Mouse (Mus musculus): ENCODE measurements around the gene Olfr1331.
"Not testable (repeated sequence)": the region's sequence is repeated elsewhere in the genome, so short reads cannot be mapped to it uniquely, and the experiment has no call there.

The Olfr1331 gene

DNA sequence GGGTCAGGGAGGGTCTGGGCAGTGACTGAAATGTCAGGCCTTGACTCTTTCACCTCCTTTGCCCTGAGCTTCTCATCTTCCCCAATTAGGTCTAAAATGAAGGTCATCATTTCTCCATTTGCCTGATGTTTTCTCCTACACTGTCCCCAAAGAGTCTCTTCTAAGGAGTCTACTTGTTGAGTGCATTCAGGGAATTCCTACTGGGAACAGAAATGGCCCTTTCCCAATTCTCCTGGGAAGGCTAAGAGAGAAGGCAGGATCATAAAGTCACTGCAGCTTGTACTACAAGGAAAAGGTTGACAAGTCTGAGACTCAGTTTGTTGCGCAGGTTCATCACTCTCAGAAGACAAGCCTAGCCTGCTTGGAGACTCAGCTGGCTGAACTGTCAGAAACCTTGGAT is at the start of gene Olfr1331:
Olfr1331 (plus strand) TSS at position 301 of the 400 bp plus-strand sequence.
- DNase-seq, result no peak

DNA sequence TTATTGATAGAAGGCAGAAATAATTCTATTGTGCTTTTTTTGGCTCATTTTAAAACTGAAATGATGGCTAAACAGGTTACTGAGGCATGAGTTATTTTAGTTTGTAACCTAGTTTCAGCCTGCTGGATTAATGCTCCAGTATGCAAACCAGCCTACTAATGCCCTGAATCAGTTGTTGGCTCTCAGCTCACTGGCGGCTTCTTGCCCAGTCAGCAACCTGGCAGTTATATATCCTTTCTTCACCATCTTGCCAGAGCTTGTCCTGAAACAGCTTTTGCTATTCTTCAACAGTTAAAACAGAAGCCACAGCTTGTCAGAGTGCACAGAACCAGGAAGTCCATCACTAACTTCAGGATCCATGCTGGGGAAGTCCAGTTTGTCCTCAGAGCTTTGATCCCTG is 45.5 kb upstream of the Olfr1331 start:
- DNase-seq, result no peak

DNA sequence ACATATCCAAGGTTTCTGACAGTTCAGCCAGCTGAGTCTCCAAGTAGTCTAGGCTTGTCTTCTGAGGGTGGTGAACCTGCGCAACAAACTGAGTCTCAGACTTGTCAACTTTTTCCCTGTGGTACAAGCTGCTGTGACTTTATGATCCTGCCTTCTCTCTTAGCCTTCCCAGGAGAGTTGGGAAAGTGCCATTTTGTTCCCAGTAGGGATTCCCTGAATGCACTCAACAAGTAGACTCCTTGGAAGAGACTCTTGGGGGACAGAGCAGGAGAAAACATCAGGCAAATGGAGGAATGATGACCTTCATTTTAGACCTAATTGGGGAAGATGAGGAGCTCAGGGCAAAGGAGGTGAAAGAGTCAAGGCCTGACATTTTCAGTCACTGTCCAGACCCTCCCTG is 28.3 kb upstream of the Olfr1331 start, which contains the start of gene Olfr1333:
Olfr1333 (minus strand) TSS at position 101 of the 400 bp plus-strand sequence.
- DNase-seq, result no peak

DNA sequence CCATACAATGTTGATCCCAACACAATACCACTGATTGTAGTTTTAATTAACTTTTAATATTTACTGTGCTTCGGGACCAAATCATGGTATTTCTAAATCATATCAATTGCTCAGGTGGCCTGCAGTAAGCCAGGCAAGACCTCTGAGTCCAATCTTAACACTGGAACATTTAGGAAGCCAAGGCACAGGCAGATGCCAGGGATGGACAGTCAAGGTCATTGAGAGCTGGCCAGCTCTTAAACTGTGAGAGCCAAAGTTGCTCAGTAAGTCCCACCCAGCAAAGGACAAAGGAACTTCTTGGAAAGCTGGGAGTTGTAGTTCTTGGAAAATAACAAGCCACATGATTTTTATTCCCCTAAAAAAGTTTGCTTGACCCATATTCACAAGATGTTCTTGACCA is 2.7 kb upstream of the Olfr1331 start:
- no peak for DNase-seq

DNA sequence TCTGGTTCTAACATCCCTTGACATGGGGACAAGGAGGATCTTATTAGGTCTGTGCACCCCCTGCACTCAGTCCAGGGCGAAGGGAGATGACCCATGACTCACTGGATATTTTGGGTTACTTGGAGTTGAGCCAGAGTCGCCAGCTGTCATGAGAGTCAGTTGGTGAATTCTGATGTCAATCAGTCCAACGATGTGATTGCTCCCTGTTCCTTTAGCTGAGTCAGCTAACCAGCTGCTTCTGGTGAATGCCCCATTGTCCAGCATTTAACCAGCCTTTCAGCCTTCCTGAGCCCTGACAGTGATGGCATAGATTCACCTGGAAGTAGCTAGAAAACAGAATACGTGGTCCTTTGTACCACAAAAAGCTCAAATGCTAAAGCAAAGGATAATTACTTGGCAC is 1.7 kb upstream of the Olfr1331 start:
- peak; percentile 0 for DNase-seq

DNA sequence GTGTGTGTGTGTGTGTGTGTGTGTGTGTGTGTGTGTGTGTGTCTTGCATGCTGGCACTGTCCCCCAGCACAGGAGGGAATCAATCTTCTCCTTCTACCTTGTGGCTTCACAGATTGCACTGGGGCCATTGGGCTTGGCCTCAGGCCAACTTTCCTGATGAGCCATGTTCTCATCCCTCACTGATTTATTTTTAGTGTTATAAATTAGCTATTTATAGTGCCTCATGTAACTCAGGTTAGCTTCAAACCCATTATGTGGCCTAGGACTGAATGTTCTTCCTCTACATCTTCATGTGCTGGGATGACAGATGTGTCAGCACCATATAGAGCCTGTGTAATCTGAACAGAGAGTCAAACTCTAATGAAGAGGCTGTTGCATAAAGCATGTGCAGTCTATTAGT is 3.1 kb downstream of the Olfr1331 start:
- DNase-seq, result no peak

DNA sequence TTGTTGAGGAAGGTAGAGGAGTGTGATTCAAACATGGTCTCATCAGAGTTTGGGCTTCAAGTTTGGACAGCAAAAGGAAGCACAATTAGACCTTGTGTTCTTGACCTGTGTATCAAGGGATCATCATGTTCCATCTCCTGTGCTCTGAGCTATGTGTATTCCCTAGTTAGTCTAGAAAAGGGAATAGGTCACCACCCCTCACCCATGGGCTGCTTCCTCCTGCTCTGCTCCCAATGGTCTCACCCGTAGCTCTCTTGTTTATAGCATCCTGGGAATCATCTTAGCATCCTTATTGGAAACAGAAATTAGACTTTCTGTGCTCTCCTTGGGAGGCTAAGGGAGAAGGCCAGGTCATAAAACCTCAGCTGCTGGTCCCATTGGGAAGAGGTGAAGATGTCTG is 23.8 kb downstream of the Olfr1331 start, which contains the start of gene Olfr1330:
Olfr1330 (plus strand) TSS at position 301 of the 400 bp plus-strand sequence.
- no peak for DNase-seq

DNA sequence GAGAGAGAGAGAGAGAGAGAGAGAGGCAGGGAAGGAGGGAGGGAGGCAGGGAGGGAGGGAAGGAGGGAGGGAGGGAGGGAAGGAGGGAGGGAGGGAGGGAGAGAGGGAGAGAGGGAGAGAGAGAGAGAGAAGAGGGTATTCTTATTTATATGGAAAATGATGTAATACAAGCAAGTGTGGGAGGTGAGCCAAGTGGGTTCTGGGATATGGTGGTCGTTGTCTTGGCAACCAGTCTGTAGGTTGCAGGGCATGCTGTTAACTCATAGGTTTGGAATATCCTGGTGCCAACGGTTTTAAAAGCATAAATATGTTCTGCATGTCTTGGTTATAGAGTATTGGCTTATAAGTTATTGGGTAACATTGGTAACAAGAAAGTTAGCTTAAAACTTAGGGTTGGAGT is 37.5 kb downstream of the Olfr1331 start:
- DNase-seq, result no peak

DNA sequence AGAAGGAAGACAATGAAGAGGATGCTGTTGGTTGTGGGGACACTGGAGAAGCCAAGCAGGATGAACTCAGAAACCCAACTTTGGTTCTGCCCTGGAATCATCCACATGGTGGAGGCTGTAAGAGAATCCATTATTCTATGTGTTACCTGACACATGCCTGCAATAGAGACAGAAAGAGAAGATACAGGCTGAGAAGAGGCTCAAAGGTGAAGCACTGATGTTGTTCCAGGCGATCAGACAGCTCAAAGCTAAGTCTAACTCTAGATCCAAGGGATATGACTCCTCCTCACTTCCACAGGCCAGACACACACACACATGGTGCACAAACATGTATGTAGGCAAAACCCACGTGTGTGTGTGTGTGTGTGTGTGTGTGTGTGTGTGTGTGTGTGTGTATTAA is 52.9 kb downstream of the Olfr1331 start, which contains the start of gene Olfr1329:
Olfr1329 (minus strand) TSS at position 101 of the 400 bp plus-strand sequence.
- DNase-seq, result not testable (repeated sequence)

Data from cerebellum, adult 8-10 months (tissue).